Comparison of ENCODE assay signal across 26 mouse cellular contexts in genomic region chr17:31583781-31584180, GRCm38 (mm10). TPM values are rescaled to one million over a fixed set of nuclear protein-coding genes. Genes with fewer than 3 reads are reported as not detected.
DNase-seq lines count a peak whose midpoint lies in the region; ATAC-seq and TF ChIP-seq lines count a peak whose summit lies in the region.
"Had no signal": no experiment of that assay in that cellular context is flagged by ENCODE, and none has a peak within 500 bp of the region (broad histone marks: within the 10 kb centered on the region; RNA-seq: fewer than 3 reads in every experiment).

No protein-coding gene starts in this region.

- DNase-seq in forebrain, embryonic 14.5 days (ENCODE audit: low spot score), result peak; percentile 41
- DNase-seq in forebrain, postnatal 0 days, result no peak
- peak; percentile 59 for DNase-seq in brain, embryonic 14.5 days (ENCODE audit: low read depth)
- DNase-seq in layer of hippocampus, adult 9-11 months, result no peak
- DNase-seq: adrenal gland, adult 2 months; adrenal gland, postnatal 36 days; cerebellum, adult 2 months; cerebellum, postnatal 14 days; kidney, adult 2 months; kidney, postnatal 36 days; layer of hippocampus, postnatal 36 days; left cerebral cortex, postnatal 4 days; liver, postnatal 0 days; lung, postnatal 36 days had no signal

- H3K4me1 ChIP-seq in forebrain, embryonic 14.5 days (ENCODE audit: control insufficient read depth, insufficient read depth, low read length), result peaks cover 21% of the 10 kb centered on the region
- H3K4me1 ChIP-seq in forebrain, postnatal 0 days (ENCODE audit: insufficient read depth), result no peaks in the 10 kb centered on the region
- peaks cover 62% of the 10 kb centered on the region for H3K4me1 ChIP-seq in megakaryocyte, embryonic 14.5 days
- peaks cover 26% of the 10 kb centered on the region for H3K4me1 ChIP-seq in ES-Bruce4 (ENCODE audit: control insufficient read depth, insufficient read depth, low read length)

- H3K27me3 ChIP-seq in forebrain, embryonic 14.5 days (replicated peaks; ENCODE audit: control insufficient read depth, insufficient read depth, low read length), result no peaks in the 10 kb centered on the region
- H3K27me3 ChIP-seq in forebrain, postnatal 0 days (ENCODE audit: insufficient read depth, low read length), result no peaks in the 10 kb centered on the region
- H3K27me3 ChIP-seq in megakaryocyte, embryonic 14.5 days (replicated peaks), result no peaks in the 10 kb centered on the region
- H3K27me3 ChIP-seq in ES-Bruce4 (ENCODE audit: control insufficient read depth, insufficient read depth, low read length, poor library complexity, severe bottlenecking), result no peaks in the 10 kb centered on the region
- H3K27me3 ChIP-seq: heart, embryonic 15.5 days; hindbrain, embryonic 15.5 days; liver, embryonic 12.5 days; stomach, embryonic 15.5 days had no signal

- H3K4me3 ChIP-seq in forebrain, embryonic 14.5 days (ENCODE audit: low read depth, low read length), result no peak overlapping the region
- no peak overlapping the region for H3K4me3 ChIP-seq in forebrain, postnatal 0 days (ENCODE audit: low read depth, low read length)
- peak overlapping the region; percentile 21 for H3K4me3 ChIP-seq in megakaryocyte, embryonic 14.5 days (replicated peaks)
- H3K4me3 ChIP-seq in ES-Bruce4 (ENCODE audit: low read depth, low read length), result no peak overlapping the region
- H3K4me3 ChIP-seq: heart, embryonic 15.5 days; hindbrain, embryonic 15.5 days; liver, embryonic 12.5 days; myocyte; stomach, embryonic 15.5 days had no signal

- WGBS in forebrain, embryonic 14.5 days, result 89% methylated on average over 6 of the region's 6 CpGs
- 81% methylated on average over 6 of the region's 6 CpGs for WGBS in forebrain, postnatal 0 days

- H3K4me2 ChIP-seq in forebrain, embryonic 14.5 days (ENCODE audit: low read length), result no peak overlapping the region
- H3K4me2 ChIP-seq in forebrain, postnatal 0 days (ENCODE audit: low read depth), result no peak overlapping the region
- H3K4me2 ChIP-seq: heart, embryonic 15.5 days; hindbrain, embryonic 15.5 days; liver, embryonic 12.5 days; stomach, embryonic 15.5 days had no signal

- TF ChIP-seq EP300 in ES-Bruce4 (IDR thresholded peaks at IDR 0.05; ENCODE audit: insufficient read depth, low read depth, low read length), result no peak

- ATAC-seq in forebrain, embryonic 14.5 days, result no peak
- ATAC-seq in forebrain, postnatal 0 days, result no peak
- no peak for ATAC-seq in megakaryocyte, adult 5-6 weeks (ENCODE audit: poor library complexity, severe bottlenecking)
- ATAC-seq: activated CD4-positive, CD25-positive, alpha-beta regulatory T cell, adult 4 months; forebrain, embryonic 16.5 days; inflammation-experienced regulatory T-cells, adult 6 months; liver, embryonic 12.5 days; liver, postnatal 0 days had no signal

- H3K9ac ChIP-seq in forebrain, embryonic 14.5 days (ENCODE audit: low read length), result no peak overlapping the region
- H3K9ac ChIP-seq in forebrain, postnatal 0 days, result no peak overlapping the region
- no peak overlapping the region for H3K9ac ChIP-seq in ES-Bruce4 (ENCODE audit: low read depth, poor library complexity, severe bottlenecking)
- H3K9ac ChIP-seq: heart, embryonic 15.5 days; hindbrain, embryonic 15.5 days; liver, embryonic 12.5 days; liver, postnatal 0 days; stomach, embryonic 15.5 days had no signal

- no peak for TF ChIP-seq POLR2A in ES-Bruce4 (IDR thresholded peaks at IDR 0.05; ENCODE audit: insufficient read depth, low read length)
- no peak for TF ChIP-seq POLR2A in brain, embryonic 14.5 days (IDR thresholded peaks at IDR 0.05; ENCODE audit: borderline replicate concordance, extremely low read depth, insufficient read depth, insufficient read length, poor library complexity, severe bottlenecking)

- H3K9me3 ChIP-seq in forebrain, embryonic 14.5 days (replicated peaks; ENCODE audit: control insufficient read depth, low read length), result no peaks in the 10 kb centered on the region
- H3K9me3 ChIP-seq in forebrain, postnatal 0 days (ENCODE audit: low read length), result no peaks in the 10 kb centered on the region
- no peaks in the 10 kb centered on the region for H3K9me3 ChIP-seq in megakaryocyte, embryonic 14.5 days
- no peaks in the 10 kb centered on the region for H3K9me3 ChIP-seq in ES-Bruce4 (replicated peaks; ENCODE audit: control insufficient read depth, insufficient read depth, low read length, poor library complexity, severe bottlenecking)
- H3K9me3 ChIP-seq: heart, embryonic 15.5 days; hindbrain, embryonic 15.5 days; liver, embryonic 12.5 days; stomach, embryonic 15.5 days had no signal

- H3K36me3 ChIP-seq in forebrain, embryonic 14.5 days (ENCODE audit: control insufficient read depth, insufficient read depth, low read length), result peaks cover 4% of the 10 kb centered on the region; the same call in 1 of the 2 replicates
- H3K36me3 ChIP-seq in forebrain, postnatal 0 days (ENCODE audit: insufficient read depth), result peaks cover 13% of the 10 kb centered on the region
- H3K36me3 ChIP-seq in megakaryocyte, embryonic 14.5 days (replicated peaks; ENCODE audit: low read length), result peaks cover 31% of the 10 kb centered on the region
- H3K36me3 ChIP-seq in ES-Bruce4 (ENCODE audit: control insufficient read depth, insufficient read depth, low read length, poor library complexity, severe bottlenecking), result no peaks in the 10 kb centered on the region

- TF ChIP-seq CTCF in forebrain, postnatal 0 days (IDR thresholded peaks at IDR 0.05; ENCODE audit: low read depth), result no peak
- TF ChIP-seq CTCF in ES-Bruce4 (IDR thresholded peaks at IDR 0.05; ENCODE audit: low read depth, low read length), result no peak
- TF ChIP-seq CTCF in brain, embryonic 14.5 days (IDR thresholded peaks at IDR 0.05; ENCODE audit: borderline replicate concordance, extremely low read depth, insufficient read depth, insufficient read length), result no peak

- H3K27ac ChIP-seq in forebrain, embryonic 14.5 days (ENCODE audit: low read depth, low read length), result no peak overlapping the region
- no peak overlapping the region for H3K27ac ChIP-seq in forebrain, postnatal 0 days (ENCODE audit: low read depth, low read length)
- H3K27ac ChIP-seq in ES-Bruce4 (ENCODE audit: insufficient read depth, low read length), result 0 out of 2 replicates have a peak overlapping the region, but pooled peaks have one; percentile 15
- H3K27ac ChIP-seq: heart, embryonic 15.5 days; hindbrain, embryonic 15.5 days; liver, embryonic 12.5 days; stomach, embryonic 15.5 days had no signal

RNA-seq across cellular contexts. Expression of gene Pknox1, which starts 19.2 kb away (rescaled TPM):
- polyA plus RNA-seq in forebrain, embryonic 14.5 days (2014; fragmentation: Nextera tagmentation; extraction: Ambion mirVana), result 36.4 and 36.8 TPM in 2 replicates
- total RNA-seq in forebrain, postnatal 0 days (2014; rRNA removed), result 26.1 and 30.6 TPM in 2 replicates
- 16.7 and 18.5 TPM in 2 replicates for polyA plus RNA-seq in forebrain, postnatal 0 days (2015; fragmentation: Nextera tagmentation; extraction: Ambion mirVana)
- 2.5 TPM in 1 of 2 replicates, not detected in the other for polyA plus RNA-seq in megakaryocyte, embryonic 14.5 days (2012; ENCODE audit: insufficient read depth, low replicate concordance)
- 19.5 and 20.8 TPM in 2 replicates for total RNA-seq in megakaryocyte, adult 5-6 weeks (2015)
- total RNA-seq in megakaryocyte, adult 5-6 weeks (2017), result 24.7 and 33.1 TPM in 2 replicates
- polyA plus RNA-seq in ES-Bruce4 (2011; ENCODE audit: insufficient read depth, insufficient read length, low read depth, missing spikeins), result 42.7 and 52.9 TPM in 2 replicates
- 32.2 and 36.8 TPM in 2 replicates for polyA plus RNA-seq in brain, embryonic 14.5 days (2012; rRNA removed)

RNA-seq across cellular contexts. Expression of gene Cbs, which starts 53.3 kb away (rescaled TPM):
- polyA plus RNA-seq in forebrain, embryonic 14.5 days (2014; fragmentation: Nextera tagmentation; extraction: Ambion mirVana), result 5.6 and 6.1 TPM in 2 replicates
- 18.6 and 20.2 TPM in 2 replicates for total RNA-seq in forebrain, postnatal 0 days (2014; rRNA removed)
- 16.3 and 22.3 TPM in 2 replicates for polyA plus RNA-seq in forebrain, postnatal 0 days (2015; fragmentation: Nextera tagmentation; extraction: Ambion mirVana)
- polyA plus RNA-seq in megakaryocyte, embryonic 14.5 days (2012; ENCODE audit: insufficient read depth, low replicate concordance), result not detected in 2 replicates
- not detected in 2 replicates for total RNA-seq in megakaryocyte, adult 5-6 weeks (2015)
- total RNA-seq in megakaryocyte, adult 5-6 weeks (2017), result not detected in 2 replicates
- polyA plus RNA-seq in ES-Bruce4 (2011; ENCODE audit: insufficient read depth, insufficient read length, low read depth, missing spikeins), result 19.5 and 32.8 TPM in 2 replicates
- 5.4 and 7.2 TPM in 2 replicates for polyA plus RNA-seq in brain, embryonic 14.5 days (2012; rRNA removed)
- total RNA-seq: neutrophil, adult 5-6 weeks had no signal

Comparison
In these comparisons a context has a peak if more than half of its experiments do, and no peak if none do; other contexts are left out.
1. DNase-seq: peak in forebrain, embryonic 14.5 days (single experiment) and brain, embryonic 14.5 days (single experiment); none in forebrain, postnatal 0 days (single experiment) and layer of hippocampus, adult 9-11 months (single experiment).